Mouse (Mus musculus): Measurements from ENCODE around the gene Fmo5. TPM values are rescaled to one million over a fixed set of nuclear protein-coding genes. Genes with fewer than 3 reads are reported as not detected.
A peak's percentile ranks its signal among the peaks of the same experiment; 100 is the strongest.

The Fmo5 gene
- polyA plus RNA-seq, 1 experiment, result 3.0 TPM

DNA sequence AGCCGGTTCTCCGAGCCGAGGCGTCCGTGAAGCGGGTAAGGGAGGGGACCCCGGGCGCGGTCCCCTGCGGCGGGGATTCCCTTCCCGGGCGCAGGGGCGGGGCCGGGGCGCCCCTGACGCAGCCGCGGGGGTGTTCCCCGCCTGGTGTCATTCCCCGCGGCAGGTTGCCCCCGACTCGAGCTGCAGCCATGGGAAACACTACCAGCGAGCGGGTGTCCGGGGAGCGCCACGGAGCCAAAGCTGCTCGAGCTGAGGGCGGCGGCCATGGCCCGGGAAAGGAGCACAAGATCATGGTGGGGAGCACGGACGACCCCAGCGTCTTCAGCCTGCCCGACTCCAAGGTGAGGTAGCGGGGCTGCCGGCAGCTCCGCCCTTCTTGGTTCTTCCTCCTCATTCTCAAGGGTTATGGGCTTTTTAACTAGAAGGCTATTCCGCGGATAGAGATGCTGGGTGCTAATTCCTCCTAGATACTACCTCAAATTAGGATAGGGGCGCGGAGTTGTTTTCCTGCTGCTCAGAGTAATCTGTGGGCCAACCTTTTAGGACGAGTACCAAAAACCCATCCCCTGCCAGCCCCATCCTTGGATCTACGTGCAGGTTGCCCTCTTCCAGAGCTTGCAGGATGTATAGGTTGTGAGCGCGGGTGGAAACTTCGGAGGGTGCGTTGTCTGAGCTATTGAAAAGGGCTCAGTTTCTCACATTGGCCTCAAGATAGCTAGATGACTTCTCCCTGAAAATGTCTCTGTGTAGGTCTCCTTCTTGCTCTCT lies 30.0 kb downstream of the Fmo5 start:
- no peak for DNase-seq (ENCODE audit: low read depth in 1 of 2, low spot score in 2 of 2)
- Histone ChIP-seq H3K4me3 (ENCODE audit: extremely low read depth, insufficient read depth, insufficient read length) (peak overlapping the region; percentile 86), H3K4me1 (ENCODE audit: control insufficient read depth, insufficient read depth, insufficient read length) (peaks cover 10% of the 10 kb centered on the region), H3K27me3 (ENCODE audit: control insufficient read depth, insufficient read depth, low read length) (no peaks in the 10 kb centered on the region), H3K27ac (ENCODE audit: insufficient read depth, low read length) (peak overlapping the region; percentile 34), H3K36me3 (ENCODE audit: control insufficient read depth, insufficient read depth, low read length) (peaks cover 5% of the 10 kb centered on the region)
- TF ChIP-seq CTCF (IDR thresholded peaks at IDR 0.05; ENCODE audit: extremely low read depth, insufficient read depth, insufficient read length, insufficient replicate concordance), result no peak
- WGBS, result 2% methylated on average over 50 of the region's 50 CpGs

DNA sequence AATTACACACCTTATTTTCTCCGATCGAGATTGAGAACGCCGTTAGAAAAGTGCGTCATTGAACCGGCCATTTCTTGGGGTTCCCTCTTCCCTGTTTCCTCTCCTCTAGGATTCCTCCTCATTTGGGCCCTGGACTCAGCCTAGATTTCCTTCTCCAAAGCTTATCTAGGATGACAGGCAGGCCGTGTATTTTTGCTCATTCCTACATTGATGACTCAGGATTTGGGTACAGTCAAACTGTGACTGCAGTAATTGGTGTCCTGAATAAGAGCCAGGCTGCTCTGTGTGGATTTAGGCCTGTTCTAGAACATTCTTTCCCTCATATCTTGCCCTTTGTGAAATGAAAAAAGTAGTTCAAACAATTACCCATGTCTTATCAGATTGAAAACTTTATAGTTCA lies 31.1 kb downstream of the Fmo5 start:
- no peak for TF ChIP-seq CTCF (IDR thresholded peaks at IDR 0.05; ENCODE audit: extremely low read depth, insufficient read depth, insufficient read length, insufficient replicate concordance)
- no peak for TF ChIP-seq POLR2A (IDR thresholded peaks at IDR 0.05; ENCODE audit: low read depth, low read length)
- Histone ChIP-seq H3K36me3 (ENCODE audit: control insufficient read depth, insufficient read depth, low read length) (peaks cover 9% of the 10 kb centered on the region), H3K27me3 (ENCODE audit: control insufficient read depth, insufficient read depth, low read length) (no peaks in the 10 kb centered on the region), H3K4me3 (ENCODE audit: extremely low read depth, insufficient read depth, insufficient read length) (no peak overlapping the region), H3K27ac (ENCODE audit: insufficient read depth, low read length) (no peak overlapping the region), H3K4me1 (ENCODE audit: control insufficient read depth, insufficient read depth, insufficient read length) (peaks cover 10% of the 10 kb centered on the region)
- 91% methylated on average over 7 of the region's 7 CpGs for WGBS
- no peak for DNase-seq (ENCODE audit: low read depth in 1 of 2, low spot score in 2 of 2)

DNA sequence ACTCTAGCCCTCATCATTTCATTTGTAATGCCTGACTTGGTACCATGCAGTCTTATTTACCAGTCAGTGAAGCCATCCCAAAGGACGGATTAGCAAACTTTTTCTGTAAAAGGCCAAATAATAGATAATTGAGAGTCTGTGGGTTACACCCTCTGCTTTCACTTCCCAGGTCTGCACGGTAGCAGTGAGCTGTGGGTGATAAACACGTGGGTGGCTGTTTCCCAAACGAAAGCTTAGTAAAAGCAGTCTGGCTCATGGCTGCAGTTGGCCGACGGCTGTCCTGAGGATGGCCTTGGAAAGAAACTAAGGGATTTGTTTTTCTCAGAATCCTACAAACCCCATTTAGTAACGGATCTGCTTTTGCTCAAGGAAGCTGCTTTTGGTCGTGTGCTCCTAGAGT lies 32.6 kb downstream of the Fmo5 start:
- peaks cover 16% of the 10 kb centered on the region for H3K36me3 ChIP-seq (ENCODE audit: control insufficient read depth, insufficient read depth, low read length)
- H3K4me3 ChIP-seq (ENCODE audit: extremely low read depth, insufficient read depth, insufficient read length), result no peak overlapping the region
- H3K27me3 ChIP-seq (ENCODE audit: control insufficient read depth, insufficient read depth, low read length), result no peaks in the 10 kb centered on the region
- peaks cover 10% of the 10 kb centered on the region for H3K4me1 ChIP-seq (ENCODE audit: control insufficient read depth, insufficient read depth, insufficient read length)
- TF ChIP-seq POLR2A (IDR thresholded peaks at IDR 0.05; ENCODE audit: low read depth, low read length) (no peak), CTCF (IDR thresholded peaks at IDR 0.05; ENCODE audit: extremely low read depth, insufficient read depth, insufficient read length, insufficient replicate concordance) (no peak)
- WGBS, result 47% methylated on average over 8 of the region's 8 CpGs
- H3K27ac ChIP-seq (ENCODE audit: insufficient read depth, low read length), result peak overlapping the region; percentile 18; the same call in 1 of the 2 replicates
- DNase-seq (ENCODE audit: low read depth in 1 of 2, low spot score in 2 of 2), result peak; percentile 11 to 26

DNA sequence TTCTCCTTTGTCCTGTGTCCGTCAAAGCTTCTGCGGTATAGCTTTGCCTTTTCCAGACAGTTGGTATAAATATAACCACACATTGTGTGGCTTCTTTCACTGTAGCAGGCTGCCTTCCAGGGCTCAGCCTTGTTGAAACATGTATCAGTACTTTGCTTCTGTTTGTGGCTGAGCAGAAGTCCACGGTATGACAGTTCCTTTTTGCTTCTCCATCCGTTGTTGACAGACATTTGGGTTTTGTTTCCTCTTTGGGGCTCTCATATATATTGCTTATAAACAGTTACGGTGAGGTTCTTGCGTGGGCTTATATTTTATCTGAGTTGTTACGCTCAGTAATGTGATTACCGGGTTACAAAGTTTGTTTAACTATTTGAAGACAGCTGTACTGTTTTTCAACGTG lies 36.9 kb downstream of the Fmo5 start:
- H3K27ac ChIP-seq (ENCODE audit: insufficient read depth, low read length), result no peak overlapping the region
- no peak for DNase-seq (ENCODE audit: low read depth in 1 of 2, low spot score in 2 of 2)
- H3K4me3 ChIP-seq (ENCODE audit: extremely low read depth, insufficient read depth, insufficient read length), result no peak overlapping the region
- H3K4me1 ChIP-seq (ENCODE audit: control insufficient read depth, insufficient read depth, insufficient read length), result peaks cover 6% of the 10 kb centered on the region
- WGBS, result 67% methylated on average over 9 of the region's 9 CpGs
- H3K36me3 ChIP-seq (ENCODE audit: control insufficient read depth, insufficient read depth, low read length), result peaks cover 33% of the 10 kb centered on the region
- H3K27me3 ChIP-seq (ENCODE audit: control insufficient read depth, insufficient read depth, low read length), result no peaks in the 10 kb centered on the region
- TF ChIP-seq POLR2A (IDR thresholded peaks at IDR 0.05; ENCODE audit: low read depth, low read length) (no peak), CTCF (IDR thresholded peaks at IDR 0.05; ENCODE audit: extremely low read depth, insufficient read depth, insufficient read length, insufficient replicate concordance) (no peak)

GRCm38 (mm10) chr3:97666154-97666553 lies 37.5 kb downstream of the Fmo5 start:
- Histone ChIP-seq H3K27ac (ENCODE audit: insufficient read depth, low read length) (no peak overlapping the region), H3K4me1 (ENCODE audit: control insufficient read depth, insufficient read depth, insufficient read length) (peaks cover 4% of the 10 kb centered on the region; the same call in 1 of the 2 replicates), H3K27me3 (ENCODE audit: control insufficient read depth, insufficient read depth, low read length) (no peaks in the 10 kb centered on the region), H3K4me3 (ENCODE audit: extremely low read depth, insufficient read depth, insufficient read length) (no peak overlapping the region), H3K36me3 (ENCODE audit: control insufficient read depth, insufficient read depth, low read length) (peaks cover 36% of the 10 kb centered on the region)
- DNase-seq (ENCODE audit: low read depth in 1 of 2, low spot score in 2 of 2), result no peak
- TF ChIP-seq CTCF (IDR thresholded peaks at IDR 0.05; ENCODE audit: extremely low read depth, insufficient read depth, insufficient read length, insufficient replicate concordance), result no peak
- no peak for TF ChIP-seq POLR2A (IDR thresholded peaks at IDR 0.05; ENCODE audit: low read depth, low read length)
- WGBS, result 70% methylated on average over 8 of the region's 8 CpGs

GRCm38 (mm10) chr3:97667093-97667675 lies 38.6 kb downstream of the Fmo5 start:
- Histone ChIP-seq H3K27ac (ENCODE audit: insufficient read depth, low read length) (no peak overlapping the region), H3K36me3 (ENCODE audit: control insufficient read depth, insufficient read depth, low read length) (peaks cover 39% of the 10 kb centered on the region), H3K4me1 (ENCODE audit: control insufficient read depth, insufficient read depth, insufficient read length) (no peaks in the 10 kb centered on the region), H3K4me3 (ENCODE audit: extremely low read depth, insufficient read depth, insufficient read length) (no peak overlapping the region), H3K27me3 (ENCODE audit: control insufficient read depth, insufficient read depth, low read length) (no peaks in the 10 kb centered on the region)
- TF ChIP-seq CTCF (IDR thresholded peaks at IDR 0.05; ENCODE audit: extremely low read depth, insufficient read depth, insufficient read length, insufficient replicate concordance) (no peak), POLR2A (IDR thresholded peaks at IDR 0.05; ENCODE audit: low read depth, low read length) (no peak)
- 91% methylated on average over 14 of the region's 14 CpGs for WGBS
- no peak for DNase-seq (ENCODE audit: low read depth in 1 of 2, low spot score in 2 of 2)

- TF ChIP-seq POLR2A (IDR thresholded peaks at IDR 0.05; ENCODE audit: low read depth, low read length) (no peak), CTCF (IDR thresholded peaks at IDR 0.05; ENCODE audit: extremely low read depth, insufficient read depth, insufficient read length, insufficient replicate concordance) (no peak)
- Histone ChIP-seq H3K27ac (ENCODE audit: insufficient read depth, low read length) (no peak within 1 kb of the TSS), H3K4me1 (ENCODE audit: control insufficient read depth, insufficient read depth, insufficient read length) (no peaks in the 10 kb centered on the region), H3K36me3 (ENCODE audit: control insufficient read depth, insufficient read depth, low read length) (peaks cover 10% of the 10 kb centered on the region), H3K27me3 (ENCODE audit: control insufficient read depth, insufficient read depth, low read length) (no peaks in the 10 kb centered on the region), H3K4me3 (ENCODE audit: extremely low read depth, insufficient read depth, insufficient read length) (no peak within 1 kb of the TSS)
- WGBS, result 83% methylated on average over 7 of the region's 7 CpGs
- DNase-seq (ENCODE audit: low read depth in 1 of 2, low spot score in 2 of 2), result no peak
Observed at GRCm38 (mm10) chr3:97674644-97675110, 46.1 kb downstream of the Fmo5 start, which contains the start of gene Gm17651. Gene Gm17651, minus strand, starts transcription at chr3:97674694.

All from spleen, adult 2 months (tissue).